Mouse (Mus musculus): ENCODE results near the gene Prim2. TPM values are rescaled to one million over a fixed set of nuclear protein-coding genes. Genes with fewer than 3 reads are reported as not detected.
A peak's percentile ranks its signal among the peaks of the same experiment; 100 is the strongest.

Prim2 gene
- polyA plus RNA-seq, 1 experiment from 2014 or later, result 22.6 TPM

DNA sequence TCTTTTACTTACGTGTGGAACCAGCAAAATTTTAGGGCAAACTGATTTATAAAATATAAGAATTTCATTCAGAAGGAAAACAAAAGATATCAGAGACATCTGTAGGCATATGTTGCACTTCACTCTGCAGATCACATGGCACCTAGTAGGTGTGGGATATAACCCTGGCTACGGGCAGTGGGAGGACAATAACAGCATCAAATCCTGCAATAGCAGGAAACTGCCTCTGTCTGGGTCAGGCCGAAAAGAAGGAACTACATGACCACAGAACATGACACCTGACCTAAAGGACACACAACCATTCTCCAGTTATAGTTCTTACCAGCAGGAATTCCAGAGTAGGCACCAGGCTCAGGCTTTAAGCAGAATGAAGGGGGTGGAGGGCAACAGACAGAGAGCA lies 137.7 kb downstream of the Prim2 start:
- ATAC-seq (replicated peaks; ENCODE audit: extremely low read depth, insufficient read depth, low FRiP score), result no peak
- WGBS, result 87% methylated on average over 3 of the region's 3 CpGs
- Histone ChIP-seq H3K4me3 (ENCODE audit: low read length) (no peak overlapping the region), H3K9ac (ENCODE audit: low read length) (no peak overlapping the region), H3K4me1 (ENCODE audit: control insufficient read depth, insufficient read depth, low read length) (peaks cover 2% of the 10 kb centered on the region), H3K27me3 (ENCODE audit: control insufficient read depth, insufficient read depth, low read length) (no peaks in the 10 kb centered on the region), H3K9me3 (replicated peaks; ENCODE audit: control insufficient read depth, low read length) (peaks cover 4% of the 10 kb centered on the region; the same call in 1 of the 2 replicates), H3K4me2 (ENCODE audit: low read depth, low read length) (no peak overlapping the region), H3K27ac (ENCODE audit: low read length) (no peak overlapping the region), H3K36me3 (ENCODE audit: control insufficient read depth, insufficient read depth) (peaks cover 4% of the 10 kb centered on the region; the same call in 1 of the 2 replicates)

- H3K4me1 ChIP-seq (ENCODE audit: control insufficient read depth, insufficient read depth, low read length), result peaks cover 2% of the 10 kb centered on the region
- no peaks in the 10 kb centered on the region for H3K9me3 ChIP-seq (replicated peaks; ENCODE audit: control insufficient read depth, low read length)
- no peak overlapping the region for H3K9ac ChIP-seq (ENCODE audit: low read length)
- H3K36me3 ChIP-seq (ENCODE audit: control insufficient read depth, insufficient read depth), result no peaks in the 10 kb centered on the region
- H3K4me2 ChIP-seq (ENCODE audit: low read depth, low read length), result no peak overlapping the region
- H3K27me3 ChIP-seq (ENCODE audit: control insufficient read depth, insufficient read depth, low read length), result no peaks in the 10 kb centered on the region
- H3K4me3 ChIP-seq (ENCODE audit: low read length), result no peak overlapping the region
- 76% methylated on average over 5 of the region's 5 CpGs for WGBS
- ATAC-seq (replicated peaks; ENCODE audit: extremely low read depth, insufficient read depth, low FRiP score), result no peak
- no peak overlapping the region for H3K27ac ChIP-seq (ENCODE audit: low read length)
Measured at GRCm38 (mm10) chr1:33531097-33531856, 138.3 kb downstream of the Prim2 start.

DNA sequence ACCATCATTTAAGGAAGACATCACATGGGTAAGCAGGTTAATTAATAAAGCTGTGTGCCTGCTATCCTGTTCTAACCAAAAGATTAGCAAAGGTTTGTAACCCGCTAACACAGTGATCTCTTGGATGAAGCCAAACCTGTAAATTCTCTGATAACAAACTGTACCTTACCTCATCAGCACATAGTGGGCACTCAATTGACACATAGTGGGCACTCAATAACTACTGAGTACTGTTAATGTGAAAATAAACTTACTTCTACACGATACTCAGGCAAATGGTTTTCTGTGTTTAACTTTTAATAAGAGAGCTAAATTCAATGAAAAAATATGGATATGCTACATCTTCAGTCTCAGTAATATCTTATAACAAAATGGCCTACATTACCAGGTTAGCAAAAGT lies 139.1 kb downstream of the Prim2 start:
- Histone ChIP-seq H3K9ac (ENCODE audit: low read length) (no peak overlapping the region), H3K4me2 (ENCODE audit: low read depth, low read length) (no peak overlapping the region), H3K36me3 (ENCODE audit: control insufficient read depth, insufficient read depth) (no peaks in the 10 kb centered on the region), H3K4me3 (ENCODE audit: low read length) (no peak overlapping the region), H3K4me1 (ENCODE audit: control insufficient read depth, insufficient read depth, low read length) (peaks cover 2% of the 10 kb centered on the region), H3K27ac (ENCODE audit: low read length) (no peak overlapping the region), H3K9me3 (replicated peaks; ENCODE audit: control insufficient read depth, low read length) (no peaks in the 10 kb centered on the region), H3K27me3 (ENCODE audit: control insufficient read depth, insufficient read depth, low read length) (no peaks in the 10 kb centered on the region)
- WGBS, result 92% methylated on average over 2 of the region's 2 CpGs
- no peak for ATAC-seq (replicated peaks; ENCODE audit: extremely low read depth, insufficient read depth, low FRiP score)

- Histone ChIP-seq H3K4me2 (ENCODE audit: low read depth, low read length) (no peak overlapping the region), H3K27me3 (ENCODE audit: control insufficient read depth, insufficient read depth, low read length) (no peaks in the 10 kb centered on the region), H3K27ac (ENCODE audit: low read length) (no peak overlapping the region), H3K9me3 (replicated peaks; ENCODE audit: control insufficient read depth, low read length) (no peaks in the 10 kb centered on the region), H3K9ac (ENCODE audit: low read length) (no peak overlapping the region), H3K36me3 (ENCODE audit: control insufficient read depth, insufficient read depth) (no peaks in the 10 kb centered on the region), H3K4me3 (ENCODE audit: low read length) (no peak overlapping the region), H3K4me1 (ENCODE audit: control insufficient read depth, insufficient read depth, low read length) (peaks cover 2% of the 10 kb centered on the region)
- WGBS, result 78% methylated on average over 8 of the region's 8 CpGs
- ATAC-seq (replicated peaks; ENCODE audit: extremely low read depth, insufficient read depth, low FRiP score), result no peak
Measured at GRCm38 (mm10) chr1:33529543-33530232, 139.9 kb downstream of the Prim2 start.

DNA sequence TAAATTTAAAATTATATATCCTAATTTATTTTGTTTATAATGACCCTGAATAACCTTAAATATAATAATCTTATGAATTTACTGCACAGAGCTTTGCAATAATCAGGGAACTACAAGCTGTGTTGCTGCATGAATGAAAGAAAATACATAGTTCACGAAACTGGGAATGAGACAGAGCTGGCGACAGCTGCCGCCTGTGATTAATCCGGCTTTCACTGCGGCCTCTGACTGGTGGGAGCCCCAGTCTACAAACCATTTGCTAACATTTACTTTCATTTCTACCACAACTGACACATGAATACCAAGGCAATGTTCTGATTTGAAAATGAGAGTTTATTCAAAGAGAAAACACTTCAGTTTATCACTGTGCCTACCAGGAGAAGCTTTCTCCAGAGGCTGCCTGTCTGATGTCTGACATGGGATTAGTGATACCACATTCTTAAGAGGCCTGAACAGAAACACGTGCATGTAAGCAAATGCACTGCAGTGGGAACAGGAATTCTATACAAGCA lies 142.2 kb downstream of the Prim2 start:
- no peaks in the 10 kb centered on the region for H3K27me3 ChIP-seq (ENCODE audit: control insufficient read depth, insufficient read depth, low read length)

GRCm38 (mm10) chr1:33523223-33523622 lies 146.4 kb downstream of the Prim2 start:
- WGBS, result 92% methylated on average over 5 of the region's 5 CpGs
- ATAC-seq (replicated peaks; ENCODE audit: extremely low read depth, insufficient read depth, low FRiP score), result no peak
- no peak overlapping the region for H3K27ac ChIP-seq (ENCODE audit: low read length)

More for the DNA sequence above, 142.2 kb downstream of the Prim2 start:
- ATAC-seq (replicated peaks; ENCODE audit: extremely low read depth, insufficient read depth, low FRiP score), result no peak; the same call in 1 of the 2 replicates
- H3K4me3 ChIP-seq (ENCODE audit: low read length), result no peak overlapping the region; the same call in 1 of the 2 replicates
- 41% methylated on average over 6 of the region's 6 CpGs for WGBS
- no peaks in the 10 kb centered on the region for H3K36me3 ChIP-seq (ENCODE audit: control insufficient read depth, insufficient read depth)
- peak overlapping the region; percentile 42 for H3K4me2 ChIP-seq (ENCODE audit: low read depth, low read length)
- H3K9ac ChIP-seq (ENCODE audit: low read length), result no peak overlapping the region
- peak overlapping the region; percentile 43; the same call in 1 of the 2 replicates for H3K27ac ChIP-seq (ENCODE audit: low read length)
- H3K4me1 ChIP-seq (ENCODE audit: control insufficient read depth, insufficient read depth, low read length), result peaks cover 2% of the 10 kb centered on the region
- H3K9me3 ChIP-seq (replicated peaks; ENCODE audit: control insufficient read depth, low read length), result no peaks in the 10 kb centered on the region

DNA sequence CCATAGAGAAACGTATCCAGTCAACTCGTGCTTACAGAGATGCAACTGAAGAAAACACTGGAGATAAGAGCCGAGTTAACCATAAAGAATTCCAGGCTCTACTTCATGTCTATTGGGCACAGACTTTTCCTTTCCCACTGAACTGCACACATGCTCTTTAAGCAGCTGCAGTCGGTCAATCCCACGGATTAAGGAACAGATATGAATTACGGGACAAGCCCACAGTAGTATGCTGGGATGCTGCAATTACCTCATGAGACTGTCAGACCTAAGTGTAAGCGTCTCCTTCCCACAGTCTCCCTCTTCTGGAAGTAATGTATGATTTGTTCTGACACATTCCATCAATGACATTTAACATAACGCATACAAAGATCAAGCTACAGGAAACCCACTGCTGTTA lies 154.5 kb downstream of the Prim2 start:
- no peak overlapping the region for H3K4me2 ChIP-seq (ENCODE audit: low read depth, low read length)
- 70% methylated on average over 8 of the region's 8 CpGs for WGBS
- no peaks in the 10 kb centered on the region for H3K27me3 ChIP-seq (ENCODE audit: control insufficient read depth, insufficient read depth, low read length)
- no peak overlapping the region for H3K4me3 ChIP-seq (ENCODE audit: low read length)
- no peaks in the 10 kb centered on the region for H3K9me3 ChIP-seq (replicated peaks; ENCODE audit: control insufficient read depth, low read length)
- H3K4me1 ChIP-seq (ENCODE audit: control insufficient read depth, insufficient read depth, low read length), result no peaks in the 10 kb centered on the region
- H3K36me3 ChIP-seq (ENCODE audit: control insufficient read depth, insufficient read depth), result no peaks in the 10 kb centered on the region
- no peak overlapping the region for H3K9ac ChIP-seq (ENCODE audit: low read length)
- no peak overlapping the region for H3K27ac ChIP-seq (ENCODE audit: low read length)
- ATAC-seq (replicated peaks; ENCODE audit: extremely low read depth, insufficient read depth, low FRiP score), result no peak

More at GRCm38 (mm10) chr1:33523223-33523622, 146.4 kb downstream of the Prim2 start:
- Histone ChIP-seq H3K36me3 (ENCODE audit: control insufficient read depth, insufficient read depth) (no peaks in the 10 kb centered on the region), H3K9ac (ENCODE audit: low read length) (no peak overlapping the region), H3K9me3 (replicated peaks; ENCODE audit: control insufficient read depth, low read length) (no peaks in the 10 kb centered on the region), H3K4me2 (ENCODE audit: low read depth, low read length) (no peak overlapping the region), H3K4me3 (ENCODE audit: low read length) (no peak overlapping the region), H3K27me3 (ENCODE audit: control insufficient read depth, insufficient read depth, low read length) (no peaks in the 10 kb centered on the region), H3K4me1 (ENCODE audit: control insufficient read depth, insufficient read depth, low read length) (peaks cover 2% of the 10 kb centered on the region; the same call in 1 of the 2 replicates)

- WGBS, result 92% methylated on average over 4 of the region's 4 CpGs
- no peaks in the 10 kb centered on the region for H3K27me3 ChIP-seq (ENCODE audit: control insufficient read depth, insufficient read depth, low read length)
- H3K9me3 ChIP-seq (replicated peaks; ENCODE audit: control insufficient read depth, low read length), result no peaks in the 10 kb centered on the region
- no peaks in the 10 kb centered on the region for H3K4me1 ChIP-seq (ENCODE audit: control insufficient read depth, insufficient read depth, low read length)
- ATAC-seq (replicated peaks; ENCODE audit: extremely low read depth, insufficient read depth, low FRiP score), result no peak
- H3K27ac ChIP-seq (ENCODE audit: low read length), result no peak overlapping the region
- H3K4me2 ChIP-seq (ENCODE audit: low read depth, low read length), result no peak overlapping the region
- no peak overlapping the region for H3K9ac ChIP-seq (ENCODE audit: low read length)
- no peaks in the 10 kb centered on the region for H3K36me3 ChIP-seq (ENCODE audit: control insufficient read depth, insufficient read depth)
- no peak overlapping the region for H3K4me3 ChIP-seq (ENCODE audit: low read length)
Measured at GRCm38 (mm10) chr1:33511310-33511709, 158.3 kb downstream of the Prim2 start.

DNA sequence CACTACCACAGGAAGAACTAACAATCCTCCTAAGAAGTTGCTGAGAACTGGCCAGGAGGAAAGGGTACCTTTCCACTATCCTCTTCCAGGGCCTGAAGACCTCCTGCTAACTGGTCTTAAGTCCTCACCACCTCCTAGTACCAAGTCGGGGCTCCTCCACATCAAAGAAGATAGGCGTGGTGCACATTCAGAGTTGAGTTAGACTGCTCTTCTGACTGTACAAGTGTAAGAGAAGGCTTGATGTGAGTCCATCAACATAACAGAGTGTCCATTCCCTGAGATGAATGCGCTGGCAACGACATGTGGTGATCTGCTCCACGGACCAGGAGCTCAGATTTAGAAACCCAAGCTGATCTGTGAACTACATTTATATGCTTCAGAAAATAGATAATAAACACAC lies 165.2 kb downstream of the Prim2 start:
- no peak for ATAC-seq (replicated peaks; ENCODE audit: extremely low read depth, insufficient read depth, low FRiP score)
- Histone ChIP-seq H3K27ac (ENCODE audit: low read length) (no peak overlapping the region), H3K9me3 (replicated peaks; ENCODE audit: control insufficient read depth, low read length) (no peaks in the 10 kb centered on the region), H3K4me1 (ENCODE audit: control insufficient read depth, insufficient read depth, low read length) (peaks cover 3% of the 10 kb centered on the region; the same call in 1 of the 2 replicates), H3K27me3 (ENCODE audit: control insufficient read depth, insufficient read depth, low read length) (no peaks in the 10 kb centered on the region), H3K9ac (ENCODE audit: low read length) (no peak overlapping the region), H3K4me2 (ENCODE audit: low read depth, low read length) (no peak overlapping the region), H3K36me3 (ENCODE audit: control insufficient read depth, insufficient read depth) (no peaks in the 10 kb centered on the region), H3K4me3 (ENCODE audit: low read length) (no peak overlapping the region)
- 92% methylated on average over 5 of the region's 5 CpGs for WGBS
